Mouse (Mus musculus) adrenal gland, adult (tissue): Measurements from ENCODE around the gene Psmb9.

Source experiments
- DNase-seq, 2 experiments: peaks; one replicate each; pipeline ENCODE4 v3.0.0; 2022 to 2023; ENCODE audit warnings: low spot score in 1 of 2; ENCODE audit not compliant: inconsistent age in 2 of 2

Gene Psmb9

GRCm38 (mm10) chr17:34141448-34141847 is 46.1 kb downstream of the Psmb9 start:
- DNase-seq, result no peak

- no peak for DNase-seq
Measured at GRCm38 (mm10) chr17:34140240-34140639, 47.3 kb downstream of the Psmb9 start.

GRCm38 (mm10) chr17:34139416-34139815 is 48.1 kb downstream of the Psmb9 start:
- peak; percentile 37 to 69 for DNase-seq

- no peak for DNase-seq
Measured at GRCm38 (mm10) chr17:34138655-34139054, 48.9 kb downstream of the Psmb9 start.

GRCm38 (mm10) chr17:34137601-34138000 is 50.0 kb downstream of the Psmb9 start:
- peak in 1 of 2 experiments; percentile 17 for DNase-seq

- DNase-seq, result peak; percentile 98 to 99
Measured at GRCm38 (mm10) chr17:34135297-34136224, 52.0 kb downstream of the Psmb9 start.

GRCm38 (mm10) chr17:34134451-34134850 is 53.1 kb downstream of the Psmb9 start:
- peak in 1 of 2 experiments; percentile 40 for DNase-seq

GRCm38 (mm10) chr17:34133289-34133688 is 54.3 kb downstream of the Psmb9 start:
- DNase-seq, result peak; percentile 7 to 43
